Mouse (Mus musculus) ZHBTc4 (cell line): ENCODE results near the gene Ccdc89.

Source experiments
- DNase-seq: peaks from one replicate; pipeline ENCODE4 v3.0.0-alpha.2; 2011; ENCODE audit warnings: low read depth, low spot score

The Ccdc89 gene

GRCm38 (mm10) chr7:90473511-90473910 lies 47.1 kb downstream of the Ccdc89 start:
- DNase-seq = no peak

- DNase-seq = peak; percentile 99
Observed at GRCm38 (mm10) chr7:90475793-90476312, 49.5 kb downstream of the Ccdc89 start, which contains the start of gene Tmem126b. Gene Tmem126b, minus strand, starts transcription at chr7:90476001.

GRCm38 (mm10) chr7:90476313-90477245 lies 50.2 kb downstream of the Ccdc89 start, which contains the start of gene Dlg2:
Gene Dlg2, plus strand, starts transcription at chr7:90476672.
- no peak for DNase-seq
